Mouse (Mus musculus): ENCODE results near the gene Gja3.
"Not testable (repeated sequence)": the region's sequence is repeated elsewhere in the genome, so short reads cannot be mapped to it uniquely, and the experiment has no call there.

The Gja3 gene

DNA sequence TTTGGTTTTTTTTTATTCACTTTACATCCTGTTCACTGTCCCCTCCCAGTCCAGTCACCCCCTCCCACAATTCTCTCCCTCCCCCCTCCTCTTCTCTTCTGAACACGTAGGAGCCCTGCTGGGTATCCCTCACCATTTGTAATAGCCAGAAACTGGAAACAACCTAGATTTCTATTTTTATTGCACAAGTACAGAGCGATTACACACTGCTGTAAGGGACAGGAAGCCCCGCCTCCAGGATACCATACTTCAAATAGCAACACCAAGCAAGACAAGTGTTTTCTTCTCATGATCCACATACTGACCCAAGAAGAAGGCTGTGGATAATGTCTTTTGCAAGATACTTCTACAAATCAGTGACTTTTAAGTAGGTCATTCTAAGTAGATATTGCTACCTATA, 25.1 kb downstream of the Gja3 start:
- no peak for DNase-seq

GRCm38 (mm10) chr14:57018436-57018835, 39.5 kb downstream of the Gja3 start:
- no peak for DNase-seq

DNA sequence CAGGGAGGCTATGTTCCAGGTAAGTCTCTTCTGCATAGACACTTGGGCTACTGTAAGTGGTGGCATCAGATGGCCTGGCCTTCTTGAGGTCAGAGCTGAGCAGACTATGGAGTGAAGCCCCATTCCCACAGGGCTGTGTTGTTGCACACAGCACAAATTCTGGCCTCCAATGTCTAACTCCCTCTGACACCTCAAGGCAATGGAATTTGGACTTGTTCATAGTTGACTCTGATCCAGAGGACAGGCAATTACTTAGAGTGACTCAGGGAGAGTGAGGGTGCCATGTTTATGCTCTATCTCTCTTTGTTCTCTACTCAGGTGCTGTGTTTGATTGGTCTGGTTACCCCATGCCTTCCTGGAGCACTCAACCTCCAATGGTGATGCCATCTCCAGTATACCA, 41.1 kb downstream of the Gja3 start:
- not testable (repeated sequence) for DNase-seq

DNA sequence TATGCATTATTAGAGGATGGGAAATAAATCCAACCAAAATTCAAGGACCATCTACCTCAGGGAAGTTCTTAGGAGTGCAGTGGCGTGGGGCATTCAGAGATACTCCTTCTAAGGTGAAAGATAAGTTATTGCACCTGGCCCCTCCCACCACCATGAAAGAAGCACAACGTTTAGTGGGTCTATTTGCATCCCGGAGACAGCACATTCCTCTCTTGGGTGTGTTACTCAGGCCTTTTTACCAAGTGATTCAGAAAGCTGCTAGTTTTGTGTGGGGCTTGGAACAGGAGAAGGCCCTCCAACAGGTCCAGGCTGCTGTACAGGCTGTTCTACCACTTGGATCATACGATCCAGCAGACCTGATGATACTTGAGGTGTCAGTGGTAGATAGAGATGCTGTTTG, 69.3 kb downstream of the Gja3 start:
- DNase-seq: no peak
